Mouse (Mus musculus) spleen, adult 2 months (tissue): ENCODE results near the gene Zfp566.

Experiments
- CTCF ChIP-seq: fragments of 200-500 bp; IDR thresholded peaks from 2 replicates; pipeline ENCODE4 v1.5.1; 2011; ENCODE audit warnings: mild to moderate bottlenecking, inconsistent platforms; ENCODE audit not compliant: insufficient read depth, insufficient read length, insufficient replicate concordance; ENCODE audit errors: extremely low read depth
- POLR2A ChIP-seq: fragments of 200-500 bp; IDR thresholded peaks from 2 replicates; pipeline ENCODE4 v1.6.1; 2011; ENCODE audit warnings: low read depth, low read length, inconsistent platforms

DNA sequence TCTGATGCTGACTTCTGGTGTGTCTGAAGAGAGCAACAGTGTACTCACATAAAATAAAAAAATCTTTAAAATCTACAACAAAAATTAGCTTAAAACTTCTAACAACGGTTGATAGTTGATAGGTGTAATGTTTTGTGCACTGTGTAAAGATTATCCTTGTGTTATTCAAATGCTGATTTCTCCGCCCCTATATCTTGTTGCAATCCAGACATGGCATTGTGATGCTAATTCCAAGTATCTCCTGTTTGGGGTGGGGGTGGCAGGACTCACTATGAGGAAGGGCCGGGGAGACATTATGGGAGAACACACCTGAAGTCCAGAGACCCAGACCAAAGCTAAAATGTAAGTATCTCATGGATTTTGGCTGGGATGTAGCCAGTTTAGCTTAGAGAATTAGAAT is 58.9 kb downstream of the Zfp566 start:
- TF ChIP-seq POLR2A (no peak), CTCF (no peak)
